Mouse (Mus musculus) thymus, postnatal 36 days (tissue): ENCODE data around the gene Ilvbl.
"Not testable (repeated sequence)": the region's sequence is repeated elsewhere in the genome, so short reads cannot be mapped to it uniquely, and the experiment has no call there.

Experiments used
- DNase-seq, 2 experiments: peaks; one replicate each; pipeline ENCODE4 v3.0.0; 2022; ENCODE audit warnings: mixed read lengths in 2 of 2

Ilvbl gene

DNA sequence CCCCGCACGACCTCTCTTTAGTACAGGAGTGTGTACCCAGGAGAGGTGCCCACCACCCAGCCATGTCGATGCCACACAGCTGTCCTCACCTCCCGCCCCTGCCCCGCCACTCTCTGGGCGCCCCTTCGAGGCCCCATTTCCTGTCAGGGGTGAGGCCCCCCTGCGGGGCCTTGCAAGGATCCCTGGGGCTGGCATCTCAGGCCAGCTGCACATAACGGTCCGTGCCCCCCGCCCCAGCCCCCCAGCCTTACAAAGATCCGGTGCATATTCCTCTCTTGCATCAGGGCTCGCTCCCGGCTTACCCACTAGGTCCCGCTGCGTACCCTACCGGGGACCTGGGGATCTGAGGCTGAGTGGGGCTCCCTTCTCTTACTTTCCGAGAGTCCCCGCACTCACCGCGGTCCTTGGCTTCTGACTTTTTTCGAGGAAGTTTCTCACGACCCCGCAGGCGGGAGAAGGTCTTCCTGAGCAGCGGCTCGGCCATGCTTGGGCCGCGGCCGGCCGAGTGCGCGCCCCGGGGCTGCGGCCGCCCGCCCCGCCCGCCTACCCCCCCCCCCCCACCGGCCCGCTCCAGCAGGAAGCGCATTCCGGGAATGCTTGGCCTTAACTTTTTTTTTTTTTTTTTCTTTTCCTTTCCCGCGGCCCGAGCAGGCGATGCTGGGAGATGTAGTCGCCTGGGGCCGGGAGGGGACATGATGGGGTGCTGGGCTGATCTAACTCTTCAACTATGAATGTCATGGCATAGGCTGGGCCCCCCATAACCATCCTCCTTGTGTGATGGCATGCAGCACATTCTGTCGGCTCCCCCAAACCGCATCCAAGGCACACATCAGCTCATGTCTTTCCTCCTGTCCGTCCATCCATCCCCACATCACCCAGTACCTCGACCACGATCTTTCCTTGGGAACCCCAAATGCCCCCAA lies 17.5 kb downstream of the Ilvbl start, which contains the start of gene Syde1:
Gene Syde1 (minus strand): TSS at position 559 of the 923 bp plus-strand sequence.
- DNase-seq: peak; percentile 83 to 93

DNA sequence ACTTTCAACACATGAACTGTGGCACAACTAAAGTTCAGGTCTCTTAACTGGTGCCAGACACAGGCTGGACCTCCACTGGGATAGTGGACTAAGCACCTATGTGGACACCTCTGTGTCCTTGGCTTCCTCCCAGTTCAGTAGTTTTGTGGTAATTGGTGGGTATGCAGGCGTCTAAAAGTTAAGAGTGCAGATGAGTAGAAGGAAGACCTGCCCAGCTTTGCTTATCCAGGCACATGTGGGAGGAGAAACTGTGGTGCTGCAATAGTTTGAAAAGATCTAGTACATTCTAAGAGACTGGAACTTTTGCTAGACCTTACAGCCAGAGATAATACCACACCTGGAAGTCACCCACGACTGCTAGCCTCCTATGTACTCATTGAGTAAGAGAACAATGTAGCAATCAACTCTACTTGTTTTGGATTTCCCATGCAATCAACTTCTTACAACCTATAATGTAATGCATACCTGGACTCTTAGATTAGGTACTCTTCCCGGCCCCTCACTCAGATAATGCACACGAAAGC lies 18.8 kb downstream of the Ilvbl start:
- DNase-seq: no peak

DNA sequence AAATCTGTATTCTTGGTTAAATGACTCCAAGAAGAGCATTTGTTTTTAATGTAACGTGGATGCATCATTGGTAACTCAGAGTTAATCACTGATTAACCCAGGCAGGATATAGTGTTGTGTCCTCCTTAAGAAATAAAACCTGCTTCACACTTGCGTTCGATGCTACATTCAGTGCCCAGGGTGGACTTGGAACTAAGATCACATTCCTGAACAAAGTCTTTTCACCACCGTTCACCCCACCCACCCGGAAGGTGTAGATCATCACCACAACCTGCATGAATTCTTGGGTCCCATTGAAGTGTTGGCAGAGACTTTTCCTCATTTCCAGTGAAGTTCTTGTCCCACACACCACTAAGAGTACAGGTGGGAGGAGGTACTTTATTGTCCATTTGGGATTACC lies 19.6 kb downstream of the Ilvbl start:
- no peak for DNase-seq

DNA sequence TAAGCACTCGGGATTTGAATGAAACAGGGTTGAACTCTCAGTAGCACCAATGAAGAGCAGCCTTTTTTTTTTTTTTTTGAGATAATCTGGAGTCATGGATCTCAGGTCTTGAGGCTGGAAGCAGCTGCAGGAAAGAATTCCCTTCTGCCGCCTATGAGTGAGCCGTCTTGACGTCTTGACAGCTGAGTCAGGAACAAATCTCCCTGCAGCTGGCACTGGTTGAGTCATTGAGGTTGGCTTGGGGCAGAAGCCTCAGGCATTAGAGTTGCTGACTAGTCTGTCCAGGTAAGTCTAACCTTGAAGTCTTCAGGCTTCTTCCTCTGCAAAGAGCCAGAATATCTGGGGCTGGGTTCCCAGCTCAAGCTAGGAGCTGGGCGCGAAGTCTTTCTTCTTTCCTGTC lies 20.0 kb downstream of the Ilvbl start:
- DNase-seq: no peak

DNA sequence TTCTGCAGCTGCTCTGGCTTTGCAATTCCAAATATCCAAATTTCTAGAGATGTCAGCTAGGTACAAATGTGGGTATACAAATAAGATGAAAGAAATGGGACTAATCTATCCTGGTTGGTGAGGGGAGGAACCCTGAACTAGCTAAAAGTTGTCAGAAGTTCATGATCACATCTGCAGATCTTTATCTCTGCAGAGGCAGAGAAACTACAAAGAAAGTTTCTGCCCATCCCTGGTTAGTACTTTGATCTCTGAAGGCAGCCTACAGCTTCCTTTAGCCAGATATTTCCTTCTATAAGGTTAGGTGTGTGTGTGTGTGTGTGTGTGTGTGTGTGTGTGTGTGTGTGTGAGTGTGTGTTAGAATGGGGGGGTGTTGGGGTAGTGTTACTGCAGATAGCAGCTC lies 20.4 kb downstream of the Ilvbl start:
- no peak for DNase-seq

DNA sequence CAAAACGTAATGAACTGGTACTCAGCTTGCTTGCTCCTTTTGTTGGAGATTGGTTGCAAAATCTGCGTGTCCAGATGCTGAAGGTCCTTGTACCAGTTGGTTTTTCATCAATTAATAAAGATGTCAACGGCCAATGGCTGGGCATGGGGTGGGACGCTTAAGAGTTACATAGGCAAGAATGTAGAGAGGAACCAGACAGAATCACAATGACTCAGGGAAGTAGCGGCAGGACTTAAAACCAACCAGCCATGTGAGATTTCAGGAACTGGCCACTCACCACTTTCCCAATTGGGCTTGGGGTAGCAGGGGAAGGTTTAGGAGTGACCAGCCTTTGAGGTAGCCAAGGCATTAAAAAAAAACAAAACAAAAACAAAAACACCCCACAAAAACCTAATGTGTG lies 25.7 kb downstream of the Ilvbl start:
- DNase-seq: no peak

DNA sequence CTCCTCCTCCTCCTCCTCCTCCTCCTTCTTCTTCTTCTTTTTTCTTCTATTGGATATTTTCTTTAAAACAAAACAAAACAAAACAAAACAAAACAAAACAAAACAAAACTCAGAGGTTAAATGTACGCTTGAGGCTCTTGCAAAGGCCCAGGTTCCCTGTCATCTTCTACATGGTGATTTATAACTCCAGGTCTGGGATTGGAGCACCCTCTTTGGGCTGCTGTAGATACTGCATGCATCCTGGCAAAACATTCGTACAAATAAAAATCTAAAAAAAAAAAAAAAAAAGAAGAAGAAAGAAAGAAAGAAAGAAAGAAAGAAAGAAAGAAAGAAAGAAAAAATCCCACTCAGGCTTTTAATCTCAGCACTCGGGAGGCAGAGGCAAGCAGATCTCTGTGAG lies 30.9 kb downstream of the Ilvbl start:
- peak; percentile 68 to 72 for DNase-seq

DNA sequence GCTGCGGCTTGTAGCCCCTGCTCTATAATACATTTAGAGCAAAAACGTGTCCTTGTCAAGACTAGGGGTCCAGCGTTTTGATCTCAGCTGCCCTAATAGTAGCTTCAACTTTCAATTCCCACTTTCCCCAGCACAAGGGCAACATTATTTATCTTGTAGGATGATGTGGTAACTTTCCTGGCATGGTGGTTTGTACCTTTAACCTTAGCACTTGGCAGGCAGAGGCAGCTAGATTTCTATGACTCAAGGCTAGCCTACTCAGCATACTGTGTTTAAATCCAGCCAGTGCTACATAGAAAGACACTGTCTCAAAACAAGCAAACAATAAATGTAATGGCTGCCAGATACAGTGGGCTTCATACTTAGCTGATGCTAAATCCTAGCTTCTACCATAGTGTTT lies 33.5 kb downstream of the Ilvbl start:
- DNase-seq: no peak

DNA sequence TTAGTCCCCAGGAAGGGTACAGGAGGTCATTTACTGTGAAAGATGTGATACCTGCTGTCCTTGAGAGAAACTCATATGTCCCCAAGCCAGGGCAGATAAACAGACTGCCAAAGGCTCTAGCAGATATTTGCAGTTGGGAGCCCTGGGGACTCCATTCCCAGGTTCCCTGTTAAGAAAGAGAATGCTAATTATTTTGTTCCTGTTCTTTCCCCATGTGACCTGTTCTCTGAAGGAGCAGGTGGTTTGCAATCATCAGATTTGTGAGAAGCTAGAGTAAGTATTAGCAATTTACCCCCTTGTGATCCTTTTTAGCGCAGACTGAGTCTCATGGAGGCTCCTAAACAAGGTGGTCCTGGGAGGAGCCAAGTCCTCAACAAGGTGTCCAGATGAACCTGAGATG lies 43.8 kb downstream of the Ilvbl start, which contains the start of gene Olfr1357:
Gene Olfr1357 (minus strand): TSS at position 101 of the 400 bp plus-strand sequence.
- DNase-seq: no peak

DNA sequence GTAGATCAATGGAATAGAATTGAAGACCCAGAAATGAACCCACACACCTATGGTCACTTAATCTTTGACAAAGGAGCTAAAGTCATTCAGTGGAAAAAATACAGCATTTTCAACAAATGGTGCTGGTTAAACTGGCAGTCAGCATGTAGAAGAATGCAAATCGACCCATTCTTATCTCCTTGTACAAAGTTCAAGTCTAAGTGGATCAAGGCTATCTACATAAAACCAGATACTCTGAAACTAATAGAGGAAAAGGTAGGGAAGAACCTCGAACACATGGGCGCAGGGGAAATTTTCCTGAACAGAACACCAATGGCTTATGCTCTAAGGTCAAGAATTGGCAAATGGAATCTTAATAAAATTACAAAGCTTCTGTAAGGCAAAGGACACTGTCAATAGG lies 49.0 kb downstream of the Ilvbl start:
- DNase-seq: not testable (repeated sequence)

DNA sequence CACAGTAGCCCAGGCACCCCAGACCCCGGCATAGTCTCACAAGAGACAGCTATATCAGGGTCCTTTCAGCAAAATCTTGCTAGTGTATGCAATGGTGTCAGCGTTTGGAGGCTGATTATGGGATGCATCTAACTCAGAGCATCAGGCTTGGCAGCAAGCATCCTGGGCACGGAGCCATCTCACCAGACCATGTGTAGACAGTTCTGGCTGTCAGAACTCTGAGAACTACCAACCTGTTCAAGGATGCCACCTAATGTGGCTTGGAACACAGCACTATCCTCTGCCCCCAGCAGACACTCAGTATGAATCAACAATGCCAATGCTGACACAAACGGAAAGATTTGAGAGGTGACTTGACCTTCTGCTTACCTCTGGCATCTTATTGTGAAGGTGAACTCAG lies 56.0 kb downstream of the Ilvbl start:
- DNase-seq: no peak

DNA sequence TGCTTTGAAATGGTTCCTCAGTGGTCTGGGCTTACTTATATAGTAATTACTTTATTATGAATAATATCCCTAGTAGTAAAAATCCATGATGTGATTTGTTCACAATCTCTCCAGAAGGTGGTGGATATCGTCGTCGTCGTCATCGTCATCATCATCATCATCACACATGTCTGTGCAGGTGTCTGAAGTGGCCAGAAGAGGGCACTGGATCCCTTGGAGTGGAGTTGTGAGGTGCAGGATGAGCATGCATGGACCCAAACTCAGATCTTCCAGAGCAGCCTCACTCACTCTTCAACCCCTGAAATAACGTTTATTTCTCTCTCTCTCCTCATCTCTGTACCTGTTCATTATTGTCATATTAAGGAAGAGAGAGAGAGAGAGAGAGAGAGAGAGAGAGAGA lies 58.2 kb downstream of the Ilvbl start:
- DNase-seq: peak; percentile 7 to 18
